Mouse (Mus musculus): Measurements from ENCODE around the gene D230025D16Rik.
"Not testable (repeated sequence)": the region's sequence is repeated elsewhere in the genome, so short reads cannot be mapped to it uniquely, and the experiment has no call there.

The D230025D16Rik gene

GRCm38 (mm10) chr8:105291802-105292201, 66.9 kb downstream of the D230025D16Rik start:
- not testable (repeated sequence) for DNase-seq (ENCODE audit: low spot score)

- no peak for DNase-seq (ENCODE audit: low spot score)
These were observed 67.5 kb downstream of the D230025D16Rik start for GRCm38 (mm10) chr8:105292471-105292870.

DNA sequence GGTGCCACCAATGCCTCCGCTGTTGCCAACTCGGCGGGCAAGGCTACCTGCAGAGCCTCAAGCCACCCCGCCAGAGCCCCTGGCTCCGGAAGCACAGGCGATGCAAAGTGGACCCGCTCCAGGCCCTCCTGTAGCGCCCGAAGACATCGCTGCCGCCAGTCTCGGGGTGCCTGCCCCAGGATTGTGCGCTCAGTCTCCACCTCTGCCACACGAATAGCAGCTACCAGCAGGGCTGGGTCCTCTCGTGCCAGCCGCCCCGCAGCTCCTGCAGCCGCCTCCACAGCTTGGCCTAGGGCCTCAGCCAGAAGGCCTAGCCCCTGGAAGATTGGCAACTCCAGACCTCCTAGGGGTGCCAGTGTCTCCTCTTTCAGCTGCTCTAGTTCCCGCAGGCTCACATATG, 68.5 kb downstream of the D230025D16Rik start:
- no peak for DNase-seq (ENCODE audit: low spot score)

DNA sequence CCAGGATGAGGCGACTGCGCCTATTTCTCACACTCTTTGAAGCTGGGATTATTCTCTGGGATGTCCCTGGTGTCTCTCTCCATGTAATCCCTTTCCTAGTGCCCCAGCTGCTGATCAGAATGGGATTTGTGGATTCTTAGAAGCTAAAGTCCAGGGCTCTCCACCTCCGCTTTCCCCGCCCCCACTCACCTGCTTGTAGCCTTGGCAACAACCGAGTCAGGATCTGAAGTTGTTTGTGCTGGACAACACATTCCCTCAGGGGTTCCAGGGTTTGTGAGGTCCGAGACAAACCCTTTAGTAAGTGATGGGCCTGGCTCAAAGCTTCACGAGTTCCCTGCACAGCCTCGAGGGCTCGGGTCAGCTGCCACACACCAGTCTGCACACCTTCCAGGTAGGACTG, 69.8 kb downstream of the D230025D16Rik start:
- DNase-seq (ENCODE audit: low spot score) = no peak

DNA sequence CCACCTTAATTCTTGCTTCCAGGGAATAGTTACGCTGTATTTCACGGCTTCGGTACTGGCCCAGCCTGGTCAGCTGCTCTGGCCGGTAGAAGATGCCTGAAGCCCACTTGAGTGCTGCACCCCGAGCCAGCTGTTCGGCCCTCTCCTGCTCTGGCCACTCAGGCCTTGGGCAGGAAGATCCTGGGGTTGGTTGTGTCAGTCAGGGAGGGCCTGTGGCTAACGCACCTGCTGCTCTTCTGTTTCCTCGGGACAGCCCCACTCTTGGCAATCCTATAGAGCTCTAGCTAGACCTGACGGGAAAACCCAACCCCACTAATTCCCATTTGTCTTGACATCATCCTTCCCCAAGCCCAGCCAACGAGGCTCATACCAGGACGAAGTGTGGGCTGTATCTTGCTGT, 70.3 kb downstream of the D230025D16Rik start:
- no peak for DNase-seq (ENCODE audit: low spot score)

DNA sequence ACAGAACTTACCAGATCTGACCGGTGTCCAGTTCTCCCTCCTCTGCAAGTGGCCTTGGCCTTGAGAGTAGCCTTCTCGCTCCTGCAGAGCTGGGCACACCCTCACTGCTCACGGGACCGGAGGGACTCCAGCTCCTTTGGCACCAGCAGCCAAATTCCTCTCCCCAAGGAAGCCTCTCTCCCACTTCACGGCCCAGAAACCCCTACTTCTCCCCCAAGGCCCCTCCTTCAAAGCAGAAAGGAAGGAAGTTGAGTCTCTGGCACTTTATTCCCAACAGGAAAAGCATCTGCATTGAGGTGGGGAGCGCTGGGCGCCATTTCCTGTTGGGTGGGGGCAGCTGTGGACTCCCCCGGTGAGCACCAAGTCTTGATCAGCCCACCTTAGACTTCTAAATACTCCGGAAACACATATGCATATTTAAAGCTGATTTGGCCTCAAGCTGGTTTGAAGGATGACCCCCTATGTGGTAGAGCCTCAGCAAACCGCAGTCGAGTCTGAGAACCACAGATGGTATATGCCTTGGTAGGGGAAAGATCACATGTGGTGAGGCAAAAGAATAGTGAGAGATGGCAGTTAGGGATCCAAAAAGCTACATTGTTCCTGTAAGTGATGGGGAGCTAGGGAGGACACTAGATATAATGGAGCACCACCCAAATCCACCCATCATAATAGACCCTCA, 71.1 kb downstream of the D230025D16Rik start, which contains the start of gene Exoc3l:
Exoc3l (minus strand) TSS at position 207 of the 679 bp plus-strand sequence.
- no peak for DNase-seq (ENCODE audit: low spot score)

DNA sequence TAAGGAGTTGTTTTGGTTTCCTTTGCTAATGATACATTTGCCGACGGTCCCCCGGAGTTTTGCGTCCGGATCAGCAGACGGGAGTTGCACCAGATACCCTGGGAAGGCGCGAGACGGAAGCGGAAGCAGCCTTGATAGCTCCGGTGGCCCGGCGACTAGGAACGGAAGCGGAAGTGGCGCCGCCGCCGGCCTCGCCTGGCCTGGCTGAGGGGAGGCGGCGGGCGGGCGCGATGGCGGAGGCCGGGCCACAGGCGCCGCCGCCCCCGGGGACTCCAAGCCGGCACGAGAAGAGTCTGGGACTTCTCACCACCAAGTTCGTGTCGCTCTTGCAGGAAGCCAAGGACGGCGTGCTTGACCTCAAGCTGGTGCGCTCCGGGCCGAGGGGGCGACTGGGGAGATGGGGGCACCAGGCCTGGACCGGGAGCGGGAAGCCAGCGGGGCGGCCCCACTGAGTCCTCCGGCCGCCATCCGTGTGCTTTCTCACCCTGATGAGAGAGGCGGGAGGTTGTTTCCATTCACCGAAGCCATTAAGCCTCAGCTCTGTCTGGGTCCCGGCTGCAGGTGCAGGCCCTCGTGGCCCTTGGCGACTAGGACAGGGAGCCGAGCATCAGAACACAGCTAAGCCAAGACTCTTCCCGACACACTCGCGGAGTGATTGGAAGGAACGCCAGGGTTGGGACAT, 72.7 kb downstream of the D230025D16Rik start, which contains the start of gene E2f4:
E2f4 (plus strand) TSS at position 153 of the 682 bp plus-strand sequence.
- peak; percentile 88 for DNase-seq (ENCODE audit: low spot score)

- no peak for DNase-seq (ENCODE audit: low spot score)
These were observed 73.7 kb downstream of the D230025D16Rik start for GRCm38 (mm10) chr8:105298351-105299252.

DNA sequence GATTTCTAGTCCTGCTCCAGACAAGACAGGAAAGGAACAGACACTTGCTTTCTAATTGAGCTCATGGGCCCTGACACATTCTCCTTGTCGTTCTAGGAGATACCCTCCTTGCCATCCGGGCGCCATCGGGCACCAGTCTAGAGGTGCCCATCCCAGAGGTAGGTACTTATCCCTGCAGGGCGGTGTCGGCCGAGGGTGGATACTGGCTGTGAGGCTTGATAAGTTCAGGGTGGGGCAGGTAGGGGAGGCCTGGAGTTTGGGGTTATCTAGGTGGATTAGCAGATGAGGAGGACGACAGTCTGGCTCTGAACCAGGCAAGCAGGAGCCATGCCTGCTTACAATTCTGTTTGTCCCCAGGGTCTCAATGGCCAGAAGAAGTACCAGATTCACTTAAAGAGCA, 75.0 kb downstream of the D230025D16Rik start:
- no peak for DNase-seq (ENCODE audit: low spot score)

Measured in T-cell, adult 2 months (primary cell).